7 mouse cellular contexts compared by ENCODE assay signal in genomic region chr7:80992980-80993833, GRCm38 (mm10). TPM values are rescaled to one million over a fixed set of nuclear protein-coding genes. Genes with fewer than 3 reads are reported as not detected.
A peak's percentile ranks its signal among the peaks of the same experiment; 100 is the strongest.
DNase-seq lines count a peak whose midpoint lies in the region; ATAC-seq and TF ChIP-seq lines count a peak whose summit lies in the region.

Gene Zfp592 (plus strand): TSS chr7:80993681.

- H3K9me3 ChIP-seq in embryonic facial prominence, embryonic 10.5 days, result no peaks in the 10 kb centered on the region
- H3K9me3 ChIP-seq in intestine, postnatal 0 days (ENCODE audit: control insufficient read depth), result no peaks in the 10 kb centered on the region
- H3K9me3 ChIP-seq in limb, embryonic 11.5 days (ENCODE audit: control insufficient read depth, low read length), result no peaks in the 10 kb centered on the region
- H3K9me3 ChIP-seq in midbrain, embryonic 13.5 days, result no peaks in the 10 kb centered on the region

- H3K4me1 ChIP-seq in embryonic facial prominence, embryonic 10.5 days, result peaks cover 39% of the 10 kb centered on the region
- H3K4me1 ChIP-seq in intestine, postnatal 0 days (replicated peaks; ENCODE audit: control insufficient read depth, insufficient read depth, low read length), result peaks cover 18% of the 10 kb centered on the region
- H3K4me1 ChIP-seq in limb, embryonic 11.5 days (ENCODE audit: control insufficient read depth, insufficient read depth, low read length), result peaks cover 14% of the 10 kb centered on the region
- H3K4me1 ChIP-seq in midbrain, embryonic 13.5 days (replicated peaks), result peaks cover 49% of the 10 kb centered on the region

- peak within 1 kb of the TSS; percentile 99 for H3K27ac ChIP-seq in embryonic facial prominence, embryonic 10.5 days (replicated peaks)
- peak within 1 kb of the TSS; percentile 98 for H3K27ac ChIP-seq in intestine, postnatal 0 days (ENCODE audit: low read depth, low read length)
- peak within 1 kb of the TSS; percentile 97 for H3K27ac ChIP-seq in limb, embryonic 11.5 days (replicated peaks; ENCODE audit: low read depth, low read length)
- H3K27ac ChIP-seq in midbrain, embryonic 13.5 days, result peak within 1 kb of the TSS; percentile 98

- peak; percentile 38; the same call in 1 of the 2 replicates for TF ChIP-seq CTCF in intestine, postnatal 0 days (IDR thresholded peaks at IDR 0.05; ENCODE audit: low read depth)

- H3K4me3 ChIP-seq in embryonic facial prominence, embryonic 10.5 days, result peak within 1 kb of the TSS; percentile 95
- H3K4me3 ChIP-seq in intestine, postnatal 0 days (ENCODE audit: low read depth, low read length), result peak within 1 kb of the TSS; percentile 96
- H3K4me3 ChIP-seq in limb, embryonic 11.5 days (ENCODE audit: low read depth, low read length), result peak within 1 kb of the TSS; percentile 87
- peak within 1 kb of the TSS; percentile 91 for H3K4me3 ChIP-seq in midbrain, embryonic 13.5 days (replicated peaks)

- no peaks in the 10 kb centered on the region for H3K27me3 ChIP-seq in embryonic facial prominence, embryonic 10.5 days (replicated peaks; ENCODE audit: low read depth, poor library complexity, severe bottlenecking)
- H3K27me3 ChIP-seq in intestine, postnatal 0 days (replicated peaks; ENCODE audit: control insufficient read depth, insufficient read depth, low read length), result no peaks in the 10 kb centered on the region
- no peaks in the 10 kb centered on the region for H3K27me3 ChIP-seq in limb, embryonic 11.5 days (ENCODE audit: control insufficient read depth, insufficient read depth, low read length)
- no peaks in the 10 kb centered on the region for H3K27me3 ChIP-seq in midbrain, embryonic 13.5 days

- peak; percentile 88 for ATAC-seq in intestine, postnatal 0 days
- peak; percentile 93 for ATAC-seq in limb, embryonic 11.5 days (ENCODE audit: insufficient number of reproducible peaks, low FRiP score, low TSS enrichment, low read depth)
- peak; percentile 94 for ATAC-seq in midbrain, embryonic 13.5 days

- peak; percentile 94 for DNase-seq in adrenal gland, postnatal 14 days
- DNase-seq in embryonic facial prominence, embryonic 10.5 days (ENCODE audit: low spot score), result peak; percentile 89
- no peak for DNase-seq in gonadal fat pad, adult 2 months (ENCODE audit: low read depth)
- DNase-seq in limb, embryonic 11.5 days (ENCODE audit: low spot score), result peak; percentile 87
- peak; percentile 78 for DNase-seq in spleen, adult 12 weeks (ENCODE audit: low spot score)

- H3K36me3 ChIP-seq in embryonic facial prominence, embryonic 10.5 days (replicated peaks), result peaks cover 4% of the 10 kb centered on the region; the same call in 1 of the 2 replicates
- H3K36me3 ChIP-seq in intestine, postnatal 0 days (ENCODE audit: control insufficient read depth, insufficient read depth), result no peaks in the 10 kb centered on the region
- H3K36me3 ChIP-seq in limb, embryonic 11.5 days (ENCODE audit: control insufficient read depth, insufficient read depth, low read length), result no peaks in the 10 kb centered on the region
- no peaks in the 10 kb centered on the region for H3K36me3 ChIP-seq in midbrain, embryonic 13.5 days

- peak within 1 kb of the TSS; percentile 83 for H3K4me2 ChIP-seq in intestine, postnatal 0 days (replicated peaks; ENCODE audit: low read depth)
- peak within 1 kb of the TSS; percentile 57 for H3K4me2 ChIP-seq in limb, embryonic 11.5 days (ENCODE audit: low read depth, severe bottlenecking)
- H3K4me2 ChIP-seq in midbrain, embryonic 13.5 days (replicated peaks), result peak within 1 kb of the TSS; percentile 80

- under 1% methylated on average over 100 of the region's 102 CpGs for WGBS in embryonic facial prominence, embryonic 10.5 days
- whole genome bisulfite sequencing in intestine, postnatal 0 days, result under 1% methylated on average over 59 of the region's 102 CpGs
- WGBS in limb, embryonic 11.5 days, result under 1% methylated on average over 71 of the region's 102 CpGs
- whole genome bisulfite sequencing in midbrain, embryonic 13.5 days, result under 1% methylated on average over 50 of the region's 102 CpGs

- H3K9ac ChIP-seq in intestine, postnatal 0 days (ENCODE audit: low read depth, low read length), result peak within 1 kb of the TSS; percentile 95
- H3K9ac ChIP-seq in limb, embryonic 11.5 days (ENCODE audit: low read length), result peak within 1 kb of the TSS; percentile 97
- peak within 1 kb of the TSS; percentile 97 for H3K9ac ChIP-seq in midbrain, embryonic 13.5 days (replicated peaks)

RNA-seq across cellular contexts. Expression of gene Zfp592, which starts in this region (rescaled TPM):
- 32.5 and 35.7 TPM in 2 replicates for total RNA-seq in adrenal gland, postnatal 14 days (2021)
- polyA plus RNA-seq in embryonic facial prominence, embryonic 10.5 days (2016; fragmentation: Nextera tagmentation; extraction: Ambion mirVana), result 15.6 and 16.3 TPM in 2 replicates
- polyA plus RNA-seq in gonadal fat pad, adult 2 months (2012; rRNA removed), result 13.7 and 16.7 TPM in 2 replicates
- polyA plus RNA-seq in intestine, postnatal 0 days (2015; fragmentation: Nextera tagmentation; extraction: Ambion mirVana), result 4.2 and 5.0 TPM in 2 replicates
- 15.3 and 17.8 TPM in 2 replicates for polyA plus RNA-seq in limb, embryonic 11.5 days (2014; fragmentation: Nextera tagmentation; extraction: Ambion mirVana)
- 7.4 and 8.8 TPM in 2 replicates for polyA plus RNA-seq in midbrain, embryonic 13.5 days (2015; fragmentation: Nextera tagmentation; extraction: Ambion mirVana)
